Mouse (Mus musculus): ENCODE measurements around the gene Ticrr. TPM values are rescaled to one million over a fixed set of nuclear protein-coding genes. Genes with fewer than 3 reads are reported as not detected.

The Ticrr gene
- polyA plus RNA-seq, 1 experiment from 2014 or later, result 9.3 TPM

- Histone ChIP-seq H3K36me3 (ENCODE audit: control insufficient read depth, insufficient read depth, low read length) (no peaks in the 10 kb centered on the region; the same call in 1 of the 2 replicates), H3K4me2 (ENCODE audit: low read depth, low read length) (no peak overlapping the region), H3K9me3 (ENCODE audit: control insufficient read depth, low read length) (no peaks in the 10 kb centered on the region), H3K4me1 (replicated peaks; ENCODE audit: control insufficient read depth, insufficient read depth, low read length) (no peaks in the 10 kb centered on the region), H3K27me3 (ENCODE audit: control insufficient read depth, insufficient read depth, low read depth, low read length) (no peaks in the 10 kb centered on the region), H3K4me3 (ENCODE audit: low read length) (no peak overlapping the region), H3K9ac (ENCODE audit: low read length) (no peak overlapping the region), H3K27ac (ENCODE audit: low read length) (no peak overlapping the region)
- ATAC-seq (ENCODE audit: low read depth), result no peak
- WGBS, result 76% methylated on average over 14 of the region's 14 CpGs
These were observed 76.5 kb downstream of the Ticrr start for GRCm38 (mm10) chr7:79736511-79736910.

GRCm38 (mm10) chr7:79738913-79739312, 78.9 kb downstream of the Ticrr start:
- Histone ChIP-seq H3K9ac (ENCODE audit: low read length) (no peak overlapping the region), H3K27me3 (ENCODE audit: control insufficient read depth, insufficient read depth, low read depth, low read length) (no peaks in the 10 kb centered on the region), H3K4me2 (ENCODE audit: low read depth, low read length) (no peak overlapping the region), H3K4me3 (ENCODE audit: low read length) (no peak overlapping the region), H3K9me3 (ENCODE audit: control insufficient read depth, low read length) (no peaks in the 10 kb centered on the region), H3K27ac (ENCODE audit: low read length) (no peak overlapping the region), H3K4me1 (replicated peaks; ENCODE audit: control insufficient read depth, insufficient read depth, low read length) (peaks cover 3% of the 10 kb centered on the region), H3K36me3 (ENCODE audit: control insufficient read depth, insufficient read depth, low read length) (no peaks in the 10 kb centered on the region; the same call in 1 of the 2 replicates)
- 70% methylated on average over 2 of the region's 2 CpGs for WGBS
- no peak for ATAC-seq (ENCODE audit: low read depth)

- Histone ChIP-seq H3K4me3 (ENCODE audit: low read length) (no peak overlapping the region), H3K9me3 (ENCODE audit: control insufficient read depth, low read length) (no peaks in the 10 kb centered on the region), H3K27me3 (ENCODE audit: control insufficient read depth, insufficient read depth, low read depth, low read length) (no peaks in the 10 kb centered on the region), H3K36me3 (ENCODE audit: control insufficient read depth, insufficient read depth, low read length) (no peaks in the 10 kb centered on the region; the same call in 1 of the 2 replicates), H3K4me2 (ENCODE audit: low read depth, low read length) (no peak overlapping the region), H3K4me1 (replicated peaks; ENCODE audit: control insufficient read depth, insufficient read depth, low read length) (peaks cover 3% of the 10 kb centered on the region), H3K27ac (ENCODE audit: low read length) (no peak overlapping the region), H3K9ac (ENCODE audit: low read length) (no peak overlapping the region)
- ATAC-seq (ENCODE audit: low read depth), result no peak
- WGBS, result 68% methylated on average over 4 of the region's 4 CpGs
These were observed 80.3 kb downstream of the Ticrr start for GRCm38 (mm10) chr7:79740279-79740678.

GRCm38 (mm10) chr7:79742277-79742658, 82.3 kb downstream of the Ticrr start:
- Histone ChIP-seq H3K27me3 (ENCODE audit: control insufficient read depth, insufficient read depth, low read depth, low read length) (no peaks in the 10 kb centered on the region), H3K9ac (ENCODE audit: low read length) (peak overlapping the region; percentile 76), H3K4me1 (replicated peaks; ENCODE audit: control insufficient read depth, insufficient read depth, low read length) (peaks cover 3% of the 10 kb centered on the region), H3K9me3 (ENCODE audit: control insufficient read depth, low read length) (no peaks in the 10 kb centered on the region), H3K36me3 (ENCODE audit: control insufficient read depth, insufficient read depth, low read length) (no peaks in the 10 kb centered on the region; the same call in 1 of the 2 replicates), H3K27ac (ENCODE audit: low read length) (no peak overlapping the region), H3K4me3 (ENCODE audit: low read length) (peak overlapping the region; percentile 80), H3K4me2 (ENCODE audit: low read depth, low read length) (peak overlapping the region; percentile 96)
- whole genome bisulfite sequencing, result 10% methylated on average over 11 of the region's 11 CpGs
- ATAC-seq (ENCODE audit: low read depth), result no peak

- peak; percentile 90 for ATAC-seq (ENCODE audit: low read depth)
- H3K36me3 ChIP-seq (ENCODE audit: control insufficient read depth, insufficient read depth, low read length), result no peaks in the 10 kb centered on the region; the same call in 1 of the 2 replicates
- no peaks in the 10 kb centered on the region for H3K9me3 ChIP-seq (ENCODE audit: control insufficient read depth, low read length)
- peak within 1 kb of the TSS; percentile 96 for H3K4me2 ChIP-seq (ENCODE audit: low read depth, low read length)
- H3K27ac ChIP-seq (ENCODE audit: low read length), result no peak within 1 kb of the TSS
- peaks cover 3% of the 10 kb centered on the region for H3K4me1 ChIP-seq (replicated peaks; ENCODE audit: control insufficient read depth, insufficient read depth, low read length)
- no peaks in the 10 kb centered on the region for H3K27me3 ChIP-seq (ENCODE audit: control insufficient read depth, insufficient read depth, low read depth, low read length)
- WGBS, result 2% methylated on average over 44 of the region's 46 CpGs
- H3K4me3 ChIP-seq (ENCODE audit: low read length), result peak within 1 kb of the TSS; percentile 80
- peak within 1 kb of the TSS; percentile 76 for H3K9ac ChIP-seq (ENCODE audit: low read length)
These were observed 82.9 kb downstream of the Ticrr start, which contains the start of the genes Pex11a and Wdr93 for GRCm38 (mm10) chr7:79742659-79743536. Gene Pex11a, minus strand, starts transcription at chr7:79743131. Gene Wdr93, plus strand, starts transcription at chr7:79743163.

GRCm38 (mm10) chr7:79744051-79744450, 84.1 kb downstream of the Ticrr start:
- Histone ChIP-seq H3K9ac (ENCODE audit: low read length) (no peak overlapping the region), H3K27ac (ENCODE audit: low read length) (no peak overlapping the region), H3K4me3 (ENCODE audit: low read length) (no peak overlapping the region), H3K4me1 (replicated peaks; ENCODE audit: control insufficient read depth, insufficient read depth, low read length) (peaks cover 3% of the 10 kb centered on the region), H3K36me3 (ENCODE audit: control insufficient read depth, insufficient read depth, low read length) (no peaks in the 10 kb centered on the region; the same call in 1 of the 2 replicates), H3K4me2 (ENCODE audit: low read depth, low read length) (no peak overlapping the region), H3K27me3 (ENCODE audit: control insufficient read depth, insufficient read depth, low read depth, low read length) (no peaks in the 10 kb centered on the region), H3K9me3 (ENCODE audit: control insufficient read depth, low read length) (no peaks in the 10 kb centered on the region)
- ATAC-seq (ENCODE audit: low read depth), result no peak
- 87% methylated on average over 9 of the region's 9 CpGs for WGBS

- Histone ChIP-seq H3K36me3 (ENCODE audit: control insufficient read depth, insufficient read depth, low read length) (no peaks in the 10 kb centered on the region; the same call in 1 of the 2 replicates), H3K9me3 (ENCODE audit: control insufficient read depth, low read length) (no peaks in the 10 kb centered on the region), H3K9ac (ENCODE audit: low read length) (no peak overlapping the region), H3K27me3 (ENCODE audit: control insufficient read depth, insufficient read depth, low read depth, low read length) (no peaks in the 10 kb centered on the region), H3K4me2 (ENCODE audit: low read depth, low read length) (no peak overlapping the region), H3K27ac (ENCODE audit: low read length) (no peak overlapping the region), H3K4me3 (ENCODE audit: low read length) (no peak overlapping the region), H3K4me1 (replicated peaks; ENCODE audit: control insufficient read depth, insufficient read depth, low read length) (peaks cover 3% of the 10 kb centered on the region)
- no peak for ATAC-seq (ENCODE audit: low read depth)
- 66% methylated on average over 5 of the region's 5 CpGs for WGBS
These were observed 84.6 kb downstream of the Ticrr start for GRCm38 (mm10) chr7:79744585-79744984.

- H3K9me3 ChIP-seq (ENCODE audit: control insufficient read depth, low read length), result no peaks in the 10 kb centered on the region
- H3K4me2 ChIP-seq (ENCODE audit: low read depth, low read length), result no peak overlapping the region
- peaks cover 3% of the 10 kb centered on the region for H3K4me1 ChIP-seq (replicated peaks; ENCODE audit: control insufficient read depth, insufficient read depth, low read length)
- H3K27ac ChIP-seq (ENCODE audit: low read length), result no peak overlapping the region
- H3K9ac ChIP-seq (ENCODE audit: low read length), result no peak overlapping the region
- no peaks in the 10 kb centered on the region for H3K27me3 ChIP-seq (ENCODE audit: control insufficient read depth, insufficient read depth, low read depth, low read length)
- H3K4me3 ChIP-seq (ENCODE audit: low read length), result no peak overlapping the region
- no peak for ATAC-seq (ENCODE audit: low read depth)
- 75% methylated on average over 6 of the region's 6 CpGs for WGBS
- no peaks in the 10 kb centered on the region for H3K36me3 ChIP-seq (ENCODE audit: control insufficient read depth, insufficient read depth, low read length)
These were observed 87.7 kb downstream of the Ticrr start for GRCm38 (mm10) chr7:79747659-79748058.
